Mouse (Mus musculus) forebrain, embryonic 12.5 days (tissue): ENCODE results near the gene Grik5. TPM values are rescaled to one million over a fixed set of nuclear protein-coding genes. Genes with fewer than 3 reads are reported as not detected.

ENCODE experiments used
- ATAC-seq: fragments of 200-750 bp; cut with Nextera tagmentation; 2 replicates; pipeline ENCODE4 v1.8.0; 2017; ENCODE audit warnings: moderate TSS enrichment; ENCODE audit not compliant: low FRiP score
- H3K27ac ChIP-seq: fragments of 300-500 bp; sonication (generic); 2 replicates; pipeline ENCODE4 v1.5.1; 2016; ENCODE audit warnings: mild to moderate bottlenecking
- H3K27me3 ChIP-seq: fragments of 300-500 bp; sonication (generic); 2 replicates; pipeline ENCODE4 v1.6.1; 2016; ENCODE audit warnings: mild to moderate bottlenecking
- H3K36me3 ChIP-seq: fragments of 300-500 bp; sonication (generic); replicated peaks from 2 replicates; pipeline ENCODE4 v1.6.1; 2016; ENCODE audit warnings: mild to moderate bottlenecking
- H3K4me1 ChIP-seq: fragments of 300-500 bp; sonication (generic); 2 replicates; pipeline ENCODE4 v1.6.1; 2016
- H3K4me2 ChIP-seq: fragments of 300-500 bp; sonication (generic); 2 replicates; pipeline ENCODE4 v1.6.1; 2016; ENCODE audit warnings: mild to moderate bottlenecking, moderate library complexity
- H3K4me3 ChIP-seq: fragments of 300-500 bp; sonication (generic); replicated peaks from 2 replicates; pipeline ENCODE4 v1.5.1; 2016; ENCODE audit warnings: mild to moderate bottlenecking
- H3K9ac ChIP-seq: fragments of 300-500 bp; sonication (generic); 2 replicates; pipeline ENCODE4 v1.6.1; 2016; ENCODE audit warnings: mild to moderate bottlenecking
- H3K9me3 ChIP-seq: fragments of 300-500 bp; sonication (generic); 2 replicates; pipeline ENCODE4 v1.6.1; 2016
- WGBS: fragments of 180-500 bp; shearing (Covaris S2); methylation state at CpG from one replicate; pipeline ENCODE4 v1.1.7; 2016; 5-methylcytosine and 5-hydroxymethylcytosine counted together
- polyA plus RNA-seq: library from polyadenylated mRNA; unstranded; fragments of >200 nt; fragmentation: Nextera tagmentation; extraction: Ambion mirVana; gene quantifications from 2 replicates; pipeline ENCODE4 v1.2.1, GENCODE M21; 2016

Grik5 gene
- polyA plus RNA-seq, 1 experiment from 2014 or later: 18.1 TPM

DNA sequence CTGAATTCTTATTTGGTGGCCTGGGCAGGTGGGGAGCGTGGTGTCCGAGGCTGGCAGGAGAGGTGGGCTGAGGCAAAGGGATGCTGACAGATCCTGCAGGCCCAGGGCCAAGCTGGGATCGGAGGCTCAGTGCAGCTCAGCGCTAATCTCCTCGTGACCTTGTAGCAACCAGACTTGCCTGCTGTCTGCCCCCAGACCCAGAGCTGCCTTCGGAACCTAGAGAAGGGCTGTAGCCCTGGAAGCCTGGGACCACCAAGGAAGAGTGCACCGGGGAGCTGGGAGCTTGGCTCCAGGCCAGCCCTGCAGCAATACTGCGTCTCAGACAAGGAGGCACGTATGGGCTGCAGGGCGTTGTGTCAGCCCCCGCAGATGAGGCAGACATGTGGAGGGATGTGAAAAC, 68.9 kb downstream of the Grik5 start:
- Histone ChIP-seq H3K9ac (no peak overlapping the region), H3K9me3 (no peaks in the 10 kb centered on the region), H3K4me3 (peak overlapping the region; percentile 65; the same call in 1 of the 2 replicates), H3K4me1 (peaks cover 53% of the 10 kb centered on the region), H3K27me3 (peaks cover 46% of the 10 kb centered on the region), H3K27ac (no peak overlapping the region), H3K36me3 (peaks cover 8% of the 10 kb centered on the region; the same call in 1 of the 2 replicates), H3K4me2 (peak overlapping the region; percentile 84)
- WGBS: 41% methylated on average over 11 of the region's 11 CpGs
- no peak for ATAC-seq

- Histone ChIP-seq H3K9me3 (no peaks in the 10 kb centered on the region), H3K36me3 (peaks cover 12% of the 10 kb centered on the region; the same call in 1 of the 2 replicates), H3K27me3 (peaks cover 20% of the 10 kb centered on the region), H3K4me3 (no peak overlapping the region), H3K27ac (no peak overlapping the region), H3K9ac (no peak overlapping the region), H3K4me2 (no peak overlapping the region), H3K4me1 (peaks cover 28% of the 10 kb centered on the region)
- no peak for ATAC-seq
- 80% methylated on average over 12 of the region's 12 CpGs for WGBS
Observed at GRCm38 (mm10) chr7:25000711-25001110, 71.4 kb downstream of the Grik5 start.

DNA sequence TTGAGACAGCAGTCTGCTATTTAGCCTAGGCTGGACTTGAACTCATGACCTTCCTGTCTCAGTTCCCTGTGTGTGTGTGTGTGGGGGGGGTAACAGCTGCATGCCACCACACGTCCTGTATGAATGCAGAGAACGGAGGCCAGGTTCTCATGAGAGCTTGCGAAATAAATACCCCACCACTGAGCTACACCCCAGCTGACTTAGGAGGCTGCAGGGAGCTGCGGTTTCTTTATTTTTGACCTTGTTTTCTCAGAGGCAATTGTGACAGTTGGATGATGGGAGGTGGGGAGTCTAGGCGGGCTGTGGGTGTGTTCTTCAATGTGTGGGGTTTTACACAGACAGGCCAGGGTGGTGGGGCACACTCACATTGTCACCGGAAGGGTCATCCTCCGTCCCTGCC, 71.9 kb downstream of the Grik5 start:
- WGBS: 86% methylated on average over 7 of the region's 7 CpGs
- Histone ChIP-seq H3K4me1 (peaks cover 23% of the 10 kb centered on the region), H3K4me3 (no peak overlapping the region), H3K9me3 (no peaks in the 10 kb centered on the region), H3K4me2 (no peak overlapping the region), H3K9ac (no peak overlapping the region), H3K27ac (no peak overlapping the region), H3K27me3 (peaks cover 15% of the 10 kb centered on the region), H3K36me3 (peaks cover 12% of the 10 kb centered on the region; the same call in 1 of the 2 replicates)
- no peak for ATAC-seq

GRCm38 (mm10) chr7:24993081-24993480, 79.1 kb downstream of the Grik5 start:
- no peaks in the 10 kb centered on the region for H3K27me3 ChIP-seq
- H3K9ac ChIP-seq: no peak overlapping the region
- H3K4me3 ChIP-seq: no peak overlapping the region
- no peak overlapping the region for H3K4me2 ChIP-seq
- H3K36me3 ChIP-seq: peaks cover 44% of the 10 kb centered on the region
- WGBS: 77% methylated on average over 6 of the region's 6 CpGs
- no peaks in the 10 kb centered on the region for H3K4me1 ChIP-seq
- ATAC-seq: no peak
- H3K27ac ChIP-seq: no peak overlapping the region
- no peaks in the 10 kb centered on the region for H3K9me3 ChIP-seq

GRCm38 (mm10) chr7:24990478-24990877, 81.7 kb downstream of the Grik5 start:
- Histone ChIP-seq H3K9me3 (no peaks in the 10 kb centered on the region), H3K27me3 (no peaks in the 10 kb centered on the region), H3K4me2 (no peak overlapping the region), H3K4me3 (no peak overlapping the region), H3K4me1 (no peaks in the 10 kb centered on the region), H3K36me3 (peaks cover 63% of the 10 kb centered on the region), H3K27ac (no peak overlapping the region), H3K9ac (no peak overlapping the region)
- no peak for ATAC-seq
- 83% methylated on average over 8 of the region's 8 CpGs for WGBS

DNA sequence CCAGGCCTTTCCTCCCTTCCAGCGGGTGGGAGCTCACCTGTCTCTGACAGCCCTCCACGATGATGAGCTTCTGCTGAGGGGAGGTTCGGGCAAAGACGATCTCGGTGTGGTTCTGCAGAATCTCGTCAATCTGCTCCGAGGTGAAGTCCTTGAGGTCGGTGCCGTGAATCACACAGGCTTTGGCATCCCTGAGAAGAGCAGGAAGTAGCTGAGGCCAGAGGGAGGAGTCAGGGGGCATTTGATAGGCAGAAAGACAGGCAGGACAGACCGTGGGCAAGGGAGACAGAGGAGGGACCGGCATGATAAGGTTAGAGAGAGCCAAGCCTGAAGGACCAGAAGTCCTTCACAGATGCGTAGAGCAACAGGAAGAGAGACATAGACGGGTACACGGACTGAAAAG, 84.2 kb downstream of the Grik5 start:
- Histone ChIP-seq H3K9me3 (peaks cover 4% of the 10 kb centered on the region; the same call in 1 of the 2 replicates), H3K4me1 (no peaks in the 10 kb centered on the region), H3K4me3 (no peak overlapping the region), H3K27ac (no peak overlapping the region), H3K27me3 (no peaks in the 10 kb centered on the region), H3K9ac (no peak overlapping the region), H3K4me2 (no peak overlapping the region), H3K36me3 (peaks cover 61% of the 10 kb centered on the region)
- ATAC-seq: no peak
- 91% methylated on average over 14 of the region's 14 CpGs for WGBS

GRCm38 (mm10) chr7:24985799-24986198, 86.3 kb downstream of the Grik5 start:
- 81% methylated on average over 5 of the region's 5 CpGs for WGBS
- H3K9me3 ChIP-seq: peaks cover 4% of the 10 kb centered on the region; the same call in 1 of the 2 replicates
- no peaks in the 10 kb centered on the region for H3K27me3 ChIP-seq
- H3K4me2 ChIP-seq: no peak overlapping the region
- no peak for ATAC-seq
- peaks cover 66% of the 10 kb centered on the region for H3K36me3 ChIP-seq
- no peak overlapping the region for H3K4me3 ChIP-seq
- H3K9ac ChIP-seq: no peak overlapping the region
- H3K27ac ChIP-seq: no peak overlapping the region
- no peaks in the 10 kb centered on the region for H3K4me1 ChIP-seq

- no peaks in the 10 kb centered on the region for H3K27me3 ChIP-seq
- H3K4me1 ChIP-seq: no peaks in the 10 kb centered on the region
- H3K4me3 ChIP-seq: no peak overlapping the region
- WGBS: 92% methylated on average over 2 of the region's 2 CpGs
- no peak for ATAC-seq
- peaks cover 4% of the 10 kb centered on the region; the same call in 1 of the 2 replicates for H3K9me3 ChIP-seq
- H3K27ac ChIP-seq: no peak overlapping the region
- H3K36me3 ChIP-seq: peaks cover 67% of the 10 kb centered on the region
- no peak overlapping the region for H3K9ac ChIP-seq
- H3K4me2 ChIP-seq: no peak overlapping the region
Observed at GRCm38 (mm10) chr7:24984307-24984706, 87.8 kb downstream of the Grik5 start.

- 87% methylated on average over 5 of the region's 5 CpGs for WGBS
- H3K4me2 ChIP-seq: no peak overlapping the region
Observed at GRCm38 (mm10) chr7:24983396-24983795, 88.8 kb downstream of the Grik5 start.

DNA sequence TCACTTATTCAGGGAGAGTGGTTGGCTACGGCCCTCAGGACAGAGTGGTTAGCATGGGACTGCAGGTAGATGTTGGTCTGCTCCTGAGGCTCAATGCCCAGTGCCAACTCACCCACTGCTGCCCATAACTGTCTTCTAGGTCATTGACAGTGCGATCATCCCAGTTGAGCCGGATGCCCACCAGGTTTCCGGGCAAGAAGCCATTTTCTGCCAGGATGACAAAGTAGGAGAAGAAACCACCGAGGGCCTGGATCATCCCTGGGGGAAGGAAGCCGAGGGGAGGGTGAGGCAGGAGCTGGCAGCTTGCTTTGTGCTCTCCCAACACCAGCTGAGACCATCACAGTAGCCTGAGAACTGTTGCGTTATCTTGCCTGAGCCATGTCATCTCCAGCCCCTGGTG, 91.7 kb downstream of the Grik5 start:
- Histone ChIP-seq H3K9ac (no peak overlapping the region), H3K4me2 (no peak overlapping the region), H3K36me3 (peaks cover 51% of the 10 kb centered on the region), H3K27ac (no peak overlapping the region), H3K4me3 (no peak overlapping the region), H3K27me3 (no peaks in the 10 kb centered on the region; the same call in 1 of the 2 replicates), H3K4me1 (no peaks in the 10 kb centered on the region), H3K9me3 (peaks cover 4% of the 10 kb centered on the region; the same call in 1 of the 2 replicates)
- 83% methylated on average over 7 of the region's 7 CpGs for WGBS
- ATAC-seq: no peak

More at GRCm38 (mm10) chr7:24983396-24983795, 88.8 kb downstream of the Grik5 start:
- Histone ChIP-seq H3K4me3 (no peak overlapping the region), H3K9ac (no peak overlapping the region), H3K4me1 (no peaks in the 10 kb centered on the region), H3K27ac (no peak overlapping the region), H3K27me3 (no peaks in the 10 kb centered on the region; the same call in 1 of the 2 replicates), H3K9me3 (peaks cover 4% of the 10 kb centered on the region; the same call in 1 of the 2 replicates), H3K36me3 (peaks cover 69% of the 10 kb centered on the region)
- no peak for ATAC-seq

DNA sequence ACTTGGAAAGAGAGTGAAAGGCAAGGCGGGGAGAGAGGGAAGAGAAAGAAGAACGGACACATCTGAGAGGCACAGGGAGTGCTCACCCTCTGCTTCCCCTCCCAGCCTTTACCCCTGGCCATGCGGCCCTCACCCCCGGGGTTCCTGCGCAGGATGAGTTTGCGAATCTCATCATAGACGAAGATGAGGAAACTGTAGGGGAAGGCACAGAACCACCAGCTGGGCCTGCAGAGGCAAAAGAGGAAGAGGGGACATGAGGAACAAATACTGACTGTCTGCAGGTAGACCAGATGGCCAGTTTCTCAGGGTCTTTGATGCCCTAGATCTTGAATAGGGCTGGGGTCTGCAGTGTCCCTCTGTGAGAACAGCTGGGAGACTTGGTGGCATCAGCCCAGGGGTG, 93.4 kb downstream of the Grik5 start:
- Histone ChIP-seq H3K4me1 (no peaks in the 10 kb centered on the region), H3K4me3 (no peak overlapping the region), H3K27me3 (no peaks in the 10 kb centered on the region; the same call in 1 of the 2 replicates), H3K36me3 (peaks cover 39% of the 10 kb centered on the region), H3K4me2 (no peak overlapping the region), H3K27ac (no peak overlapping the region), H3K9me3 (no peaks in the 10 kb centered on the region), H3K9ac (no peak overlapping the region)
- 83% methylated on average over 7 of the region's 7 CpGs for WGBS
- ATAC-seq: no peak

DNA sequence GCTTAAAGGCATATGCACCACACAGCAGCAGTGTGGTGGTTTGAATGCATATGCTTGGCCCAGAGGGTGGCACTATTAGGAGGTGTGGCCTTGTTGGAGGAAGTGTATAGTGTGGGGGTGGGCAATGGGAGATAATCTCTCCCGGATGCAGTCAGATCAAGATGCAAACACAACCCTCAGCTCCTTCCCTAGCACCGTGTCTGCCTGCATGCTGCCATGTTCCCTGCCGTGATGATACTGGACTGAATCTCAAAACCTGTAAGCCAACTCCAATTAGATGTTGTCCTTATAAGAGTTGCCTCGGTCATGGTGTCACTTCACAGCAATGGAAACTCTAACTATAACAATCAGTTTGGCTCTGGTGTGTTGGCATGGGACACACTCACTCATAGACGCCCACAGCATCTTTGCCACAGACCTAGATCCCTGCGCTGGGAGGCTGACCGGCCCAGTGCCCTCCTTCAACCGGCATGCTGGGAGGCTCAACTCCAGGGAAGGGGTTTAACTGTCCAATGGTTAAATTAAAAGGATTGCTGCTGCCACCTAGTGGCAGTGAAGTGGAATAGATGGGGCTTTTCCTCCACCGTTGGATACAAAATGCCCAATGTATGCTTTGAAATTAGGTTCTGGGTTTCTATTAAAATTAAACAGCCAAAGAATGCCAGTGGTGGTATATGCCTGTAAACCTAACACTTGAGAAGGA, 97.1 kb downstream of the Grik5 start:
- Histone ChIP-seq H3K36me3 (peaks cover 23% of the 10 kb centered on the region; the same call in 1 of the 2 replicates), H3K9me3 (no peaks in the 10 kb centered on the region), H3K27me3 (no peaks in the 10 kb centered on the region; the same call in 1 of the 2 replicates), H3K9ac (no peak overlapping the region), H3K4me2 (no peak overlapping the region), H3K27ac (no peak overlapping the region), H3K4me1 (peaks cover 10% of the 10 kb centered on the region), H3K4me3 (no peak overlapping the region)
- WGBS: 31% methylated on average over 9 of the region's 9 CpGs
- no peak for ATAC-seq

DNA sequence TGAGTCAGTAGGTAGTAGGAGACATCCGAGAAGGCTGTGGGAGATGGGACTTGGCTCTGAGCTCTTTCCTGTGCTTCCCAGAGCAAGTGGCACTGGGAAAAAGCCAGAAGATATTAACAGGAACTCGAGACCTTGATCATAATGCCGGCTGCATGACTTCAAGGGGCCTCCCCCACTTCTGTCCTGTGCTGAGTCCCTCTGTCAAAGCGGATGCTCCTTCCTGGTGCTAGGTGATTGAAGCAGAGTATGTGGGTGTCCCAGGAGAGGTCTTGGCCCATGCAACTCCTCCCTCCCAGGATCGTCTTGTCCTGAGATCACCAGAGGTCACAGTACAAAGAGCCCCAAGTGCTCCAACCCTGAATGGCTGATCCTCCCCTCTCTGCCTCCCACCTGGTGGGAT, 98.2 kb downstream of the Grik5 start:
- H3K4me2 ChIP-seq: no peak overlapping the region
- ATAC-seq: no peak
- H3K9ac ChIP-seq: no peak overlapping the region
- H3K4me3 ChIP-seq: no peak overlapping the region
- 72% methylated on average over 5 of the region's 5 CpGs for WGBS
- peaks cover 12% of the 10 kb centered on the region; the same call in 1 of the 2 replicates for H3K36me3 ChIP-seq
- H3K9me3 ChIP-seq: no peaks in the 10 kb centered on the region
- H3K27me3 ChIP-seq: no peaks in the 10 kb centered on the region; the same call in 1 of the 2 replicates
- H3K27ac ChIP-seq: no peak overlapping the region
- peaks cover 10% of the 10 kb centered on the region for H3K4me1 ChIP-seq
